Mouse (Mus musculus) neutrophil, adult 59 days (primary cell): ENCODE data around the gene Olfr314. TPM values are rescaled to one million over a fixed set of nuclear protein-coding genes. Genes with fewer than 3 reads are reported as not detected.

Source experiments
- total RNA-seq, 2 experiments: library from RNA; stranded (reverse); gene quantifications; 1 replicate in 1 of 2; 2 replicates in 1 of 2; pipeline ENCODE4 v1.2.4; 2023

Gene Olfr314
- not detected for total RNA-seq

GRCm38 (mm10) chr11:58782480-58783089 lies at the start of gene Olfr314:
TSS of gene Olfr314 (plus strand) at chr11:58782952.

GRCm38 (mm10) chr11:58738792-58739262 lies 43.9 kb upstream of the Olfr314 start, which contains the start of gene Olfr317:
TSS of gene Olfr317 (minus strand) at chr11:58739212.

GRCm38 (mm10) chr11:58752434-58752833 lies 30.3 kb upstream of the Olfr314 start, which contains the start of gene Olfr316:
TSS of gene Olfr316 (plus strand) at chr11:58752734.

GRCm38 (mm10) chr11:58772888-58773287 lies 9.9 kb upstream of the Olfr314 start, which contains the start of gene Olfr315:
TSS of gene Olfr315 (plus strand) at chr11:58773188.

GRCm38 (mm10) chr11:58801558-58802228 lies 18.9 kb downstream of the Olfr314 start, which contains the start of gene Fam183b:
TSS of gene Fam183b (minus strand) at chr11:58801960.

GRCm38 (mm10) chr11:58814700-58815099 lies 31.9 kb downstream of the Olfr314 start, which contains the start of gene Olfr313:
TSS of gene Olfr313 (plus strand) at chr11:58815000.

GRCm38 (mm10) chr11:58828937-58829336 lies 46.2 kb downstream of the Olfr314 start, which contains the start of gene Olfr312:
TSS of gene Olfr312 (plus strand) at chr11:58829237.

Other genes starting within 250 kb of the Olfr314 start
- gene Olfr330, start 248.1 kb upstream of the Olfr314 start, total RNA-seq, result not detected
- not detected for gene Olfr329-ps, start 236.5 kb upstream of the Olfr314 start, total RNA-seq
- under 1 TPM; 0.16 to 0.44 TPM for gene Olfr328, start 227.3 kb upstream of the Olfr314 start, total RNA-seq
- not detected for gene Olfr224, start 212.4 kb upstream of the Olfr314 start, total RNA-seq
- not detected for gene Olfr325, start 205.2 kb upstream of the Olfr314 start, total RNA-seq
- not detected for gene Olfr324, start 187.8 kb upstream of the Olfr314 start, total RNA-seq
- gene 2210407C18Rik, start 166.9 kb upstream of the Olfr314 start, total RNA-seq, result not detected
- not detected for gene Olfr323, start 152.5 kb upstream of the Olfr314 start, total RNA-seq
- gene Trim58, start 142.5 kb upstream of the Olfr314 start, total RNA-seq, result 1 to 10 TPM in 1 of 2 experiments, under 1 TPM in 1; 0.88 to 1.2 TPM
- gene Olfr322, start 124.2 kb upstream of the Olfr314 start, total RNA-seq, result under 1 TPM in 1 of 2 experiments, not detected in 1; 0.07 TPM
- not detected for gene Olfr320, start 101.9 kb upstream of the Olfr314 start, total RNA-seq
- not detected for gene Olfr319, start 83.8 kb upstream of the Olfr314 start, total RNA-seq
- gene Olfr318, start 58.9 kb upstream of the Olfr314 start, total RNA-seq, result under 1 TPM; 0.11 to 0.18 TPM
- gene Olfr317, start 43.7 kb upstream of the Olfr314 start, total RNA-seq, result not detected
- gene Olfr316, start 30.2 kb upstream of the Olfr314 start, total RNA-seq, result not detected
- not detected for gene Olfr315, start 9.8 kb upstream of the Olfr314 start, total RNA-seq
- not detected for gene Fam183b, start 19.0 kb downstream of the Olfr314 start, total RNA-seq
- not detected for gene Olfr313, start 32.0 kb downstream of the Olfr314 start, total RNA-seq
- not detected for gene Olfr312, start 46.3 kb downstream of the Olfr314 start, total RNA-seq
- not detected for gene Olfr311, start 56.3 kb downstream of the Olfr314 start, total RNA-seq
- gene Gm12258, start 64.2 kb downstream of the Olfr314 start, total RNA-seq, result 1 to 10 TPM; 1.6 to 2.4 TPM
- 1 to 10 TPM; 2.2 to 3.8 TPM for gene 2810021J22Rik, start 84.3 kb downstream of the Olfr314 start, total RNA-seq
- 1 to 10 TPM; 4.5 to 4.9 TPM for gene Zfp39, start 121.3 kb downstream of the Olfr314 start, total RNA-seq
- gene Btnl10, start 135.0 kb downstream of the Olfr314 start, total RNA-seq, result 1 to 10 TPM; 3.0 to 8.3 TPM
- 10 to 100 TPM; 48.0 to 49.7 TPM for gene Rnf187, start 156.0 kb downstream of the Olfr314 start, total RNA-seq
- 10 to 100 TPM; 14.0 to 44.6 TPM for gene Hist3h2ba, start 166.0 kb downstream of the Olfr314 start, total RNA-seq
- 10 to 100 TPM; 56.8 to 72.0 TPM for gene Hist3h2a, start 171.7 kb downstream of the Olfr314 start, total RNA-seq
- not detected for gene Trim17, start 171.7 kb downstream of the Olfr314 start, total RNA-seq
- gene Trim11, start 195.1 kb downstream of the Olfr314 start, total RNA-seq, result 10 to 100 TPM; 60.6 to 63.2 TPM